Mouse (Mus musculus): ENCODE data around the gene Asic2.

DNA sequence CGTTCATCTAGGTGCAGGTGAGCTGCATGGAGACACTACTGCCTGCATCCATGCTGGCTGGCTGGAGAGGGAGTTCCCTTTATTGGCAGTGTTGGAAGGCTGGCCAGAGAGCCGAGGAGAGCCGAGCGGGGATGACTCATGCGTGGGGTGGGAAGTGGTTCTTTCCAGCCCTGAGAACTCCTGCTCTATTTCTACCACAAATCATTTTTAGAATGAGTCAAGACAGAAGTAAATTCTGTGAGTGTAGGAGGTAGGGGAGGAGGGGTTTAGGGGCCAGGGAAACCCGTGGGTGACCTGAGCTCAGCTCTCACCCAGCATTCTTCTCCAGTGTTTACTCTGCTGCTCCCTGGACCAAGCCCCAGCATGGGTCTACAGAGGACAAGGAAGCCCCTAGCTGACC is 872.2 kb downstream of the Asic2 start:
- no peak for TF ChIP-seq EP300 (IDR thresholded peaks at IDR 0.05; ENCODE audit: low read depth)
- TF ChIP-seq CTCF (IDR thresholded peaks at IDR 0.05; ENCODE audit: low read depth) = no peak
